Mouse (Mus musculus) liver, embryonic 11.5 days (tissue): ENCODE measurements around the gene Slc9a3r2. TPM values are rescaled to one million over a fixed set of nuclear protein-coding genes. Genes with fewer than 3 reads are reported as not detected.

ENCODE experiments used
- microRNA-seq: library from miRNA; unstranded; fragments of <30 nt; microRNA quantifications from one replicate; pipeline ENCODE4, GENCODE M21; 2017; ENCODE audit warnings: borderline number of aligned reads
- polyA plus RNA-seq: library from polyadenylated mRNA; unstranded; fragments of >200 nt; fragmentation: Nextera tagmentation; extraction: Ambion mirVana; gene quantifications from 2 replicates; pipeline ENCODE4 v1.2.1, GENCODE M21; 2014

Gene Slc9a3r2
- polyA plus RNA-seq, 1 experiment from 2014 or later: 23.6 TPM

Small RNA genes lying within 50 kb of the gene (microRNA-seq; reads per million reads assigned to microRNA genes)
- not detected for gene Gm24589

Other genes starting within 250 kb of the Slc9a3r2 start
- 336 and 347 TPM in 2 replicates for gene Rnps1, start 235.8 kb downstream of the Slc9a3r2 start, polyA plus RNA-seq
- 122 and 126 TPM in 2 replicates for gene Eci1, start 223.7 kb downstream of the Slc9a3r2 start, polyA plus RNA-seq
- gene Dnase1l2, start 207.2 kb downstream of the Slc9a3r2 start, polyA plus RNA-seq: 1.1 and 1.3 TPM in 2 replicates
- gene E4f1, start 180.0 kb downstream of the Slc9a3r2 start, polyA plus RNA-seq: 20.0 and 23.5 TPM in 2 replicates
- gene Pgp, start 179.9 kb downstream of the Slc9a3r2 start, polyA plus RNA-seq: 119 and 123 TPM in 2 replicates
- gene Bricd5, start 176.4 kb downstream of the Slc9a3r2 start, polyA plus RNA-seq: 0.25 and 0.26 TPM in 2 replicates
- gene Mlst8, start 171.2 kb downstream of the Slc9a3r2 start, polyA plus RNA-seq: 22.3 TPM in 2 replicates
- 0.47 and 0.56 TPM in 2 replicates for gene Caskin1, start 161.7 kb downstream of the Slc9a3r2 start, polyA plus RNA-seq
- 81.0 and 90.7 TPM in 2 replicates for gene Traf7, start 122.4 kb downstream of the Slc9a3r2 start, polyA plus RNA-seq
- gene Rab26, start 116.1 kb downstream of the Slc9a3r2 start, polyA plus RNA-seq: 2.0 and 2.4 TPM in 2 replicates
- 8.7 and 12.2 TPM in 2 replicates for gene Pkd1, start 100.5 kb downstream of the Slc9a3r2 start, polyA plus RNA-seq
- gene Tsc2, start 17.7 kb downstream of the Slc9a3r2 start, polyA plus RNA-seq: 53.5 and 55.2 TPM in 2 replicates
- gene Nthl1, start 17.6 kb downstream of the Slc9a3r2 start, polyA plus RNA-seq: 21.0 and 23.7 TPM in 2 replicates
- gene Npw, start 8.1 kb upstream of the Slc9a3r2 start, polyA plus RNA-seq: 0.31 and 0.47 TPM in 2 replicates
- 37.4 and 38.3 TPM in 2 replicates for gene Zfp598, start 19.4 kb upstream of the Slc9a3r2 start, polyA plus RNA-seq
- gene Syngr3, start 39.6 kb upstream of the Slc9a3r2 start, polyA plus RNA-seq: 0.26 and 0.49 TPM in 2 replicates
- gene Gfer, start 45.8 kb upstream of the Slc9a3r2 start, polyA plus RNA-seq: 64.2 and 74.7 TPM in 2 replicates
- 0.56 and 0.58 TPM in 2 replicates for gene Noxo1, start 45.9 kb upstream of the Slc9a3r2 start, polyA plus RNA-seq
- 102 and 109 TPM in 2 replicates for gene Tbl3, start 57.3 kb upstream of the Slc9a3r2 start, polyA plus RNA-seq
- 0.25 and 0.27 TPM in 2 replicates for gene Rnf151, start 67.7 kb upstream of the Slc9a3r2 start, polyA plus RNA-seq
- 2,083 and 2,225 TPM in 2 replicates for gene Rps2, start 67.8 kb upstream of the Slc9a3r2 start, polyA plus RNA-seq
- gene Ndufb10, start 74.2 kb upstream of the Slc9a3r2 start, polyA plus RNA-seq: 301 and 321 TPM in 2 replicates
- not detected in 2 replicates for gene Rpl3l, start 77.5 kb upstream of the Slc9a3r2 start, polyA plus RNA-seq
- gene Msrb1, start 86.3 kb upstream of the Slc9a3r2 start, polyA plus RNA-seq: 30.7 and 31.0 TPM in 2 replicates
- 0.41 and 0.45 TPM in 2 replicates for gene Hs3st6, start 102.7 kb upstream of the Slc9a3r2 start, polyA plus RNA-seq
- gene Meiob, start 154.0 kb upstream of the Slc9a3r2 start, polyA plus RNA-seq: 1.9 and 3.0 TPM in 2 replicates
- 53.8 and 56.3 TPM in 2 replicates for gene Hagh, start 189.8 kb upstream of the Slc9a3r2 start, polyA plus RNA-seq
- gene Fahd1, start 200.0 kb upstream of the Slc9a3r2 start, polyA plus RNA-seq: 38.3 and 38.6 TPM in 2 replicates
- gene Igfals, start 215.7 kb upstream of the Slc9a3r2 start, polyA plus RNA-seq: 4.3 and 4.9 TPM in 2 replicates
- 123 and 135 TPM in 2 replicates for gene Nubp2, start 236.0 kb upstream of the Slc9a3r2 start, polyA plus RNA-seq
- 35.0 and 40.9 TPM in 2 replicates for gene Spsb3, start 236.3 kb upstream of the Slc9a3r2 start, polyA plus RNA-seq
- 21.9 and 23.4 TPM in 2 replicates for gene Eme2, start 244.8 kb upstream of the Slc9a3r2 start, polyA plus RNA-seq
- 123 and 129 TPM in 2 replicates for gene Mrps34, start 244.8 kb upstream of the Slc9a3r2 start, polyA plus RNA-seq
- 70.5 and 76.3 TPM in 2 replicates for gene Nme3, start 246.2 kb upstream of the Slc9a3r2 start, polyA plus RNA-seq